Mouse (Mus musculus): ENCODE data around the gene Lrrc7. TPM values are rescaled to one million over a fixed set of nuclear protein-coding genes. Genes with fewer than 3 reads are reported as not detected.

Gene Lrrc7
- polyA plus RNA-seq, 1 experiment from 2014 or later = 0.41 TPM

GRCm38 (mm10) chr3:158362091-158362490, 199.9 kb downstream of the Lrrc7 start:
- WGBS = 98% methylated on average over 2 of the region's 2 CpGs
- Histone ChIP-seq H3K36me3 (ENCODE audit: control insufficient read depth, insufficient read depth, low read length) (no peaks in the 10 kb centered on the region), H3K9me3 (ENCODE audit: control insufficient read depth, low read length) (no peaks in the 10 kb centered on the region), H3K27me3 (ENCODE audit: control insufficient read depth, insufficient read depth, low read length) (no peaks in the 10 kb centered on the region), H3K4me1 (replicated peaks; ENCODE audit: control insufficient read depth, insufficient read depth) (no peaks in the 10 kb centered on the region), H3K4me3 (ENCODE audit: low read depth, low read length) (no peak overlapping the region), H3K9ac (ENCODE audit: low read length) (no peak overlapping the region), H3K27ac (replicated peaks) (no peak overlapping the region), H3K4me2 (replicated peaks; ENCODE audit: low read depth) (no peak overlapping the region)
- DNase-seq (ENCODE audit: low spot score) (no peak), ATAC-seq (ENCODE audit: low FRiP score, low TSS enrichment) (no peak)
- TF ChIP-seq CTCF (IDR thresholded peaks at IDR 0.05; ENCODE audit: low read depth) = no peak
- no peak for TF ChIP-seq EP300 (optimal IDR thresholded peaks at IDR 0.05)

- no peak overlapping the region for H3K9ac ChIP-seq (ENCODE audit: low read length)
- H3K4me2 ChIP-seq (replicated peaks; ENCODE audit: low read depth) = no peak overlapping the region
- no peak for DNase-seq (ENCODE audit: low spot score)
- no peaks in the 10 kb centered on the region for H3K36me3 ChIP-seq (ENCODE audit: control insufficient read depth, insufficient read depth, low read length)
- no peak for ATAC-seq (ENCODE audit: low FRiP score, low TSS enrichment)
- H3K27me3 ChIP-seq (ENCODE audit: control insufficient read depth, insufficient read depth, low read length) = no peaks in the 10 kb centered on the region
- WGBS = 82% methylated on average over 1 of the region's 1 CpGs
- H3K4me3 ChIP-seq (ENCODE audit: low read depth, low read length) = no peak overlapping the region
- no peak overlapping the region for H3K27ac ChIP-seq (replicated peaks)
- no peaks in the 10 kb centered on the region for H3K9me3 ChIP-seq (ENCODE audit: control insufficient read depth, low read length)
- no peaks in the 10 kb centered on the region for H3K4me1 ChIP-seq (replicated peaks; ENCODE audit: control insufficient read depth, insufficient read depth)
- TF ChIP-seq CTCF (IDR thresholded peaks at IDR 0.05; ENCODE audit: low read depth) = no peak
- no peak for TF ChIP-seq EP300 (optimal IDR thresholded peaks at IDR 0.05)
These were observed 205.3 kb downstream of the Lrrc7 start for GRCm38 (mm10) chr3:158356706-158357105.

- Histone ChIP-seq H3K27me3 (ENCODE audit: control insufficient read depth, insufficient read depth, low read length) (no peaks in the 10 kb centered on the region), H3K4me3 (ENCODE audit: low read depth, low read length) (no peak overlapping the region), H3K9ac (ENCODE audit: low read length) (no peak overlapping the region), H3K27ac (replicated peaks) (no peak overlapping the region), H3K9me3 (ENCODE audit: control insufficient read depth, low read length) (no peaks in the 10 kb centered on the region), H3K4me2 (replicated peaks; ENCODE audit: low read depth) (no peak overlapping the region), H3K4me1 (replicated peaks; ENCODE audit: control insufficient read depth, insufficient read depth) (no peaks in the 10 kb centered on the region), H3K36me3 (ENCODE audit: control insufficient read depth, insufficient read depth, low read length) (no peaks in the 10 kb centered on the region)
- ATAC-seq (ENCODE audit: low FRiP score, low TSS enrichment) (no peak), DNase-seq (ENCODE audit: low spot score) (no peak)
- WGBS = 81% methylated on average over 4 of the region's 4 CpGs
- no peak for TF ChIP-seq CTCF (IDR thresholded peaks at IDR 0.05; ENCODE audit: low read depth)
- TF ChIP-seq EP300 (optimal IDR thresholded peaks at IDR 0.05) = no peak
These were observed 205.8 kb downstream of the Lrrc7 start for GRCm38 (mm10) chr3:158356194-158356593.

- H3K4me3 ChIP-seq (ENCODE audit: low read depth, low read length) = no peak overlapping the region
- ATAC-seq (ENCODE audit: low FRiP score, low TSS enrichment) (no peak), DNase-seq (ENCODE audit: low spot score) (no peak)
- H3K9me3 ChIP-seq (ENCODE audit: control insufficient read depth, low read length) = no peaks in the 10 kb centered on the region
- no peak overlapping the region for H3K4me2 ChIP-seq (replicated peaks; ENCODE audit: low read depth)
- no peak overlapping the region for H3K27ac ChIP-seq (replicated peaks)
- no peaks in the 10 kb centered on the region for H3K36me3 ChIP-seq (ENCODE audit: control insufficient read depth, insufficient read depth, low read length)
- no peaks in the 10 kb centered on the region for H3K4me1 ChIP-seq (replicated peaks; ENCODE audit: control insufficient read depth, insufficient read depth)
- no peaks in the 10 kb centered on the region for H3K27me3 ChIP-seq (ENCODE audit: control insufficient read depth, insufficient read depth, low read length)
- TF ChIP-seq CTCF (IDR thresholded peaks at IDR 0.05; ENCODE audit: low read depth) (no peak), EP300 (optimal IDR thresholded peaks at IDR 0.05) (no peak)
- H3K9ac ChIP-seq (ENCODE audit: low read length) = no peak overlapping the region
These were observed 221.2 kb downstream of the Lrrc7 start for GRCm38 (mm10) chr3:158340808-158341207.

GRCm38 (mm10) chr3:158330085-158330484, 231.9 kb downstream of the Lrrc7 start:
- Histone ChIP-seq H3K9me3 (ENCODE audit: control insufficient read depth, low read length) (no peaks in the 10 kb centered on the region), H3K4me1 (replicated peaks; ENCODE audit: control insufficient read depth, insufficient read depth) (no peaks in the 10 kb centered on the region), H3K36me3 (ENCODE audit: control insufficient read depth, insufficient read depth, low read length) (no peaks in the 10 kb centered on the region), H3K9ac (ENCODE audit: low read length) (no peak overlapping the region), H3K27ac (replicated peaks) (no peak overlapping the region), H3K27me3 (ENCODE audit: control insufficient read depth, insufficient read depth, low read length) (no peaks in the 10 kb centered on the region), H3K4me3 (ENCODE audit: low read depth, low read length) (no peak overlapping the region), H3K4me2 (replicated peaks; ENCODE audit: low read depth) (no peak overlapping the region)
- TF ChIP-seq EP300 (optimal IDR thresholded peaks at IDR 0.05) = no peak
- no peak for TF ChIP-seq CTCF (IDR thresholded peaks at IDR 0.05; ENCODE audit: low read depth)
- DNase-seq (ENCODE audit: low spot score) (no peak), ATAC-seq (ENCODE audit: low FRiP score, low TSS enrichment) (no peak)

GRCm38 (mm10) chr3:158310391-158310790, 251.6 kb downstream of the Lrrc7 start:
- H3K36me3 ChIP-seq (ENCODE audit: control insufficient read depth, insufficient read depth, low read length) = no peaks in the 10 kb centered on the region
- no peak for DNase-seq (ENCODE audit: low spot score)
- no peaks in the 10 kb centered on the region for H3K4me1 ChIP-seq (replicated peaks; ENCODE audit: control insufficient read depth, insufficient read depth)
- H3K27ac ChIP-seq (replicated peaks) = no peak overlapping the region
- 67% methylated on average over 2 of the region's 2 CpGs for WGBS
- no peak for ATAC-seq (ENCODE audit: low FRiP score, low TSS enrichment)
- TF ChIP-seq CTCF (IDR thresholded peaks at IDR 0.05; ENCODE audit: low read depth) (no peak), EP300 (optimal IDR thresholded peaks at IDR 0.05) (no peak)
- H3K9ac ChIP-seq (ENCODE audit: low read length) = no peak overlapping the region
- H3K9me3 ChIP-seq (ENCODE audit: control insufficient read depth, low read length) = no peaks in the 10 kb centered on the region
- H3K27me3 ChIP-seq (ENCODE audit: control insufficient read depth, insufficient read depth, low read length) = no peaks in the 10 kb centered on the region
- H3K4me3 ChIP-seq (ENCODE audit: low read depth, low read length) = no peak overlapping the region
- H3K4me2 ChIP-seq (replicated peaks; ENCODE audit: low read depth) = no peak overlapping the region
